Mouse (Mus musculus): Measurements from ENCODE around the gene Dpp4. TPM values are rescaled to one million over a fixed set of nuclear protein-coding genes. Genes with fewer than 3 reads are reported as not detected.

The Dpp4 gene
- total RNA-seq, 2 experiments from 2014 or later: 3.8 to 3.9 TPM

GRCm38 (mm10) chr2:62287532-62287931, 124.5 kb downstream of the Dpp4 start:
- DNase-seq: no peak

GRCm38 (mm10) chr2:62285847-62286246, 126.2 kb downstream of the Dpp4 start:
- no peak for DNase-seq

GRCm38 (mm10) chr2:62285026-62285425, 127.0 kb downstream of the Dpp4 start:
- DNase-seq: no peak

Other genes starting within 250 kb of the Dpp4 start
- not detected for gene Gcg, start 71.4 kb upstream of the Dpp4 start, total RNA-seq (2021)
- 1 to 10 TPM; 2.7 to 3.0 TPM for gene Fap, start 161.8 kb upstream of the Dpp4 start, total RNA-seq (2021)
- 10 to 100 TPM in 1 of 2 experiments, 1 to 10 TPM in 1; 9.6 to 21.9 TPM for gene Ifih1, start 234.0 kb upstream of the Dpp4 start, total RNA-seq (2021)